Mouse (Mus musculus): ENCODE results near the gene Slc19a3. TPM values are rescaled to one million over a fixed set of nuclear protein-coding genes. Genes with fewer than 3 reads are reported as not detected.

The Slc19a3 gene
- polyA plus RNA-seq, 1 experiment from 2014 or later, result 0.34 TPM

- H3K9me3 ChIP-seq (ENCODE audit: control insufficient read depth, low read length), result no peaks in the 10 kb centered on the region
- 76% methylated on average over 3 of the region's 3 CpGs for WGBS
- H3K27ac ChIP-seq (replicated peaks), result no peak overlapping the region
- no peaks in the 10 kb centered on the region for H3K36me3 ChIP-seq (ENCODE audit: control insufficient read depth, insufficient read depth, low read length)
- no peak for TF ChIP-seq EP300 (optimal IDR thresholded peaks at IDR 0.05)
- no peak for TF ChIP-seq CTCF (IDR thresholded peaks at IDR 0.05; ENCODE audit: low read depth)
- no peak overlapping the region for H3K4me3 ChIP-seq (ENCODE audit: low read depth, low read length)
- no peaks in the 10 kb centered on the region for H3K4me1 ChIP-seq (replicated peaks; ENCODE audit: control insufficient read depth, insufficient read depth)
- ATAC-seq (ENCODE audit: low FRiP score, low TSS enrichment) (no peak), DNase-seq (ENCODE audit: low spot score) (no peak)
- H3K4me2 ChIP-seq (replicated peaks; ENCODE audit: low read depth), result no peak overlapping the region
- H3K9ac ChIP-seq (ENCODE audit: low read length), result no peak overlapping the region
- no peaks in the 10 kb centered on the region for H3K27me3 ChIP-seq (ENCODE audit: control insufficient read depth, insufficient read depth, low read length)
These were observed 44.3 kb downstream of the Slc19a3 start for GRCm38 (mm10) chr1:82993947-82994346.

- H3K27me3 ChIP-seq (ENCODE audit: control insufficient read depth, insufficient read depth, low read length), result no peaks in the 10 kb centered on the region
- TF ChIP-seq EP300 (optimal IDR thresholded peaks at IDR 0.05) (no peak), CTCF (IDR thresholded peaks at IDR 0.05; ENCODE audit: low read depth) (no peak)
- WGBS, result 86% methylated on average over 6 of the region's 6 CpGs
- no peak overlapping the region for H3K9ac ChIP-seq (ENCODE audit: low read length)
- no peak for ATAC-seq (ENCODE audit: low FRiP score, low TSS enrichment)
- DNase-seq (ENCODE audit: low spot score), result no peak
- H3K27ac ChIP-seq (replicated peaks), result no peak overlapping the region
- no peaks in the 10 kb centered on the region for H3K36me3 ChIP-seq (ENCODE audit: control insufficient read depth, insufficient read depth, low read length)
- no peaks in the 10 kb centered on the region for H3K4me1 ChIP-seq (replicated peaks; ENCODE audit: control insufficient read depth, insufficient read depth)
- no peak overlapping the region for H3K4me3 ChIP-seq (ENCODE audit: low read depth, low read length)
- no peak overlapping the region for H3K4me2 ChIP-seq (replicated peaks; ENCODE audit: low read depth)
- H3K9me3 ChIP-seq (ENCODE audit: control insufficient read depth, low read length), result no peaks in the 10 kb centered on the region
These were observed 46.2 kb downstream of the Slc19a3 start for GRCm38 (mm10) chr1:82992093-82992492.

DNA sequence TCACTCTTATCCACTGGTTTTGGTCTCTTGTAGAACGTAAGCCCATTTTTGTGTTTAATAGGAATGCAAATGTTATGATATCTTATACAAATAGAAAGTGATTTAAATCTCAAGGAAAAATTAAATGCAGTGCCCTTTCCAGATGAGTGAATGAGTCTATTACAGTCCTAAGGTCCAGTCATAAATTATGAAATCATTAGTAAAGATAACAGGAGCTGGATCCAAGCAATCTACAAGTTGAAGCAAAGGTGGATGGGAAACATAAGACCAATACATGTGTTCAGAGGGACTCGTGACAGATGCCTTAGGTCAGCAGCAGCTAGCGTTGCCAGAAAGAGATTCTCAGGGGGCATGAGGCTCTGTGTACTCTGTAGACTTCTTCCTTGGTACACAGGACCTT lies 46.7 kb downstream of the Slc19a3 start:
- DNase-seq (ENCODE audit: low spot score), result no peak
- Histone ChIP-seq H3K4me2 (replicated peaks; ENCODE audit: low read depth) (no peak overlapping the region), H3K27ac (replicated peaks) (no peak overlapping the region), H3K4me3 (ENCODE audit: low read depth, low read length) (no peak overlapping the region), H3K9ac (ENCODE audit: low read length) (no peak overlapping the region), H3K27me3 (ENCODE audit: control insufficient read depth, insufficient read depth, low read length) (no peaks in the 10 kb centered on the region), H3K4me1 (replicated peaks; ENCODE audit: control insufficient read depth, insufficient read depth) (no peaks in the 10 kb centered on the region), H3K36me3 (ENCODE audit: control insufficient read depth, insufficient read depth, low read length) (no peaks in the 10 kb centered on the region), H3K9me3 (ENCODE audit: control insufficient read depth, low read length) (no peaks in the 10 kb centered on the region)
- TF ChIP-seq EP300 (optimal IDR thresholded peaks at IDR 0.05) (no peak), CTCF (IDR thresholded peaks at IDR 0.05; ENCODE audit: low read depth) (no peak)
- WGBS, result 68% methylated on average over 3 of the region's 3 CpGs
- ATAC-seq (ENCODE audit: low FRiP score, low TSS enrichment), result no peak

DNA sequence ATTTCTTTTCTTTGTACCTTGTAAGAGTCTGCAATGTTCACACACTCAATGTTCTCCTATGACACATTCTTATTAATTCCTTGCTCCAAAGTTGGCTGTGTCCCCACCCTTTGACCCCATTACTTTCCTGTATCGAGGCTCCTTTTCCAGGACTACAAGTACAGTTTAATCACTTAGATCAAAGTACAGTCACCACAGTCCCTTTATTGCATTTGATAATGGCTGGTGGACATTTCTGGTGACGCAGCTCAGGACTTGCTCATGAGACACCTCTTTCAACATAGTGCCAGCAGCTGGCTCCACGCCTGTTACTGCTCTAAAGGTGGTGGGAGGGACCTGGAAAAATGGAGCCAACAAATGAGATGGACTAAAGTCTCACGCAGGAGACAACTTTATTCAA lies 47.2 kb downstream of the Slc19a3 start:
- no peak overlapping the region for H3K4me3 ChIP-seq (ENCODE audit: low read depth, low read length)
- ATAC-seq (ENCODE audit: low FRiP score, low TSS enrichment), result peak; percentile 86
- H3K4me2 ChIP-seq (replicated peaks; ENCODE audit: low read depth), result no peak overlapping the region
- peak; percentile 38 for DNase-seq (ENCODE audit: low spot score)
- no peak for TF ChIP-seq EP300 (optimal IDR thresholded peaks at IDR 0.05)
- TF ChIP-seq CTCF (IDR thresholded peaks at IDR 0.05; ENCODE audit: low read depth), result no peak
- H3K9me3 ChIP-seq (ENCODE audit: control insufficient read depth, low read length), result no peaks in the 10 kb centered on the region
- no peaks in the 10 kb centered on the region for H3K36me3 ChIP-seq (ENCODE audit: control insufficient read depth, insufficient read depth, low read length)
- WGBS, result 48% methylated on average over 4 of the region's 4 CpGs
- H3K27ac ChIP-seq (replicated peaks), result no peak overlapping the region
- H3K27me3 ChIP-seq (ENCODE audit: control insufficient read depth, insufficient read depth, low read length), result no peaks in the 10 kb centered on the region
- H3K9ac ChIP-seq (ENCODE audit: low read length), result no peak overlapping the region
- H3K4me1 ChIP-seq (replicated peaks; ENCODE audit: control insufficient read depth, insufficient read depth), result no peaks in the 10 kb centered on the region

DNA sequence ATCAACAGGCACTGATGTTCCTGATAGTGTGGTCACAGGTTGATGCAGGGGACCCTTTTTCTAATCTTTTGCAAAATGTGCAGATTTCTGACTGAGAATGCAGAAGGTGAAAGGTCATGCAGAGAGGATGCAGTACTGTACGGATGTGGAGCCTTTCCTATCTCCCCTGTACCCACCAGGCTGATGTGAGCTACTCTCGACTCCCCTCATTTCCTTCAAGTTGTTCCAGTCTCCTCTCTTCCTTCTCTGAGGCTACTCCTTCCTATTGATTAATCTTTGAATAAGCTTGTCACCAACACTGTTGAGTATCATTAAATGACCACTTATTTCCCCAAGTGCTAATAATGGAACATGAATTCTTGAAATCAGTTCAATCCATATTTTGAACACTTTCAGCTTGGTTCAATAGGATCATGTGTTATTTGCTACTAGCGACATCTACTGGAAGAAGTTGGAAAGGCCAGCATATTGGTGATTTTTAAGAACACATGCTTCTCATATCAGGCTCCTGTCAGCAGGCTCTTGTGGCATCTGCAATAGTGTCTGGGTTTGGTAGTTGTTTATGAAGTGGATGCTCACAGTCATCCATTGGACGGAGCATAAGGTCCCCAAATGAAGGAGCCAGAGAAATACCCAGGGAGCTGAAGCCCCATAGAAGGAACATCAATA lies 50.6 kb downstream of the Slc19a3 start:
- DNase-seq (ENCODE audit: low spot score), result no peak
- Histone ChIP-seq H3K27me3 (ENCODE audit: control insufficient read depth, insufficient read depth, low read length) (no peaks in the 10 kb centered on the region), H3K36me3 (ENCODE audit: control insufficient read depth, insufficient read depth, low read length) (no peaks in the 10 kb centered on the region), H3K4me1 (replicated peaks; ENCODE audit: control insufficient read depth, insufficient read depth) (no peaks in the 10 kb centered on the region), H3K4me3 (ENCODE audit: low read depth, low read length) (no peak overlapping the region), H3K9ac (ENCODE audit: low read length) (no peak overlapping the region), H3K4me2 (replicated peaks; ENCODE audit: low read depth) (no peak overlapping the region), H3K27ac (replicated peaks) (no peak overlapping the region), H3K9me3 (ENCODE audit: control insufficient read depth, low read length) (no peaks in the 10 kb centered on the region)
- 28% methylated on average over 4 of the region's 4 CpGs for WGBS
- TF ChIP-seq EP300 (optimal IDR thresholded peaks at IDR 0.05) (no peak), CTCF (IDR thresholded peaks at IDR 0.05; ENCODE audit: low read depth) (peak; percentile 92)
- no peak for ATAC-seq (ENCODE audit: low FRiP score, low TSS enrichment)

- TF ChIP-seq CTCF (IDR thresholded peaks at IDR 0.05; ENCODE audit: low read depth) (no peak), EP300 (optimal IDR thresholded peaks at IDR 0.05) (no peak)
- no peak overlapping the region for H3K4me3 ChIP-seq (ENCODE audit: low read depth, low read length)
- DNase-seq (ENCODE audit: low spot score) (no peak), ATAC-seq (ENCODE audit: low FRiP score, low TSS enrichment) (no peak)
- H3K9ac ChIP-seq (ENCODE audit: low read length), result no peak overlapping the region
- no peaks in the 10 kb centered on the region for H3K4me1 ChIP-seq (replicated peaks; ENCODE audit: control insufficient read depth, insufficient read depth)
- no peak overlapping the region for H3K27ac ChIP-seq (replicated peaks)
- no peaks in the 10 kb centered on the region for H3K27me3 ChIP-seq (ENCODE audit: control insufficient read depth, insufficient read depth, low read length)
- H3K36me3 ChIP-seq (ENCODE audit: control insufficient read depth, insufficient read depth, low read length), result no peaks in the 10 kb centered on the region
- 88% methylated on average over 6 of the region's 6 CpGs for WGBS
- no peak overlapping the region for H3K4me2 ChIP-seq (replicated peaks; ENCODE audit: low read depth)
- H3K9me3 ChIP-seq (ENCODE audit: control insufficient read depth, low read length), result no peaks in the 10 kb centered on the region
These were observed 51.5 kb downstream of the Slc19a3 start for GRCm38 (mm10) chr1:82986738-82987137.

Data from stomach, postnatal 0 days (tissue).